Mouse (Mus musculus): ENCODE data around the gene Brd9.

DNA sequence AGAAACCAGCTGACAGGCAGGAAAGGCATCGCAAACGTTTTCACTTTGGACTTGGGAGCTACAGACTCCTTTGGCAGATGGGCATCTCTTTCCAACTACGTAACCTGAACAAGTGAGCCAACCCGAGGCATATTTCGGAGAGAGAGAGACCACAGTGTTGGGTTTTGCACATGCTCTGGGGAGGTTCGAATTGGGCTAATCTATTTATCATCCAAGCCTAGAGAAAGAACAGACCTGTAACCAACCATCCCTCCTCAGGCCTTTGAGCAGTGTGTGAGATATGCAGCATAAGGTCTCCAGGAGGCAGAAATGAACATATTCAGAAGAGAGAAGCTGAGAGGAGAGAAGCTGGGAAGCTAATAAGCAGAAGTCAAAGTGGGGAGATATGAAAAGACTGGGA, 63.4 kb downstream of the Brd9 start:
- TF ChIP-seq CTCF (IDR thresholded peaks at IDR 0.05; ENCODE audit: low read depth) (no peak), EP300 (IDR thresholded peaks at IDR 0.05; ENCODE audit: low read depth) (no peak)

All from liver, embryonic 14.5 days (tissue).